Mouse (Mus musculus): ENCODE measurements around the gene Tmem119. TPM values are rescaled to one million over a fixed set of nuclear protein-coding genes. Genes with fewer than 3 reads are reported as not detected.

Gene Tmem119
- polyA plus RNA-seq, 1 experiment = 1.2 TPM

DNA sequence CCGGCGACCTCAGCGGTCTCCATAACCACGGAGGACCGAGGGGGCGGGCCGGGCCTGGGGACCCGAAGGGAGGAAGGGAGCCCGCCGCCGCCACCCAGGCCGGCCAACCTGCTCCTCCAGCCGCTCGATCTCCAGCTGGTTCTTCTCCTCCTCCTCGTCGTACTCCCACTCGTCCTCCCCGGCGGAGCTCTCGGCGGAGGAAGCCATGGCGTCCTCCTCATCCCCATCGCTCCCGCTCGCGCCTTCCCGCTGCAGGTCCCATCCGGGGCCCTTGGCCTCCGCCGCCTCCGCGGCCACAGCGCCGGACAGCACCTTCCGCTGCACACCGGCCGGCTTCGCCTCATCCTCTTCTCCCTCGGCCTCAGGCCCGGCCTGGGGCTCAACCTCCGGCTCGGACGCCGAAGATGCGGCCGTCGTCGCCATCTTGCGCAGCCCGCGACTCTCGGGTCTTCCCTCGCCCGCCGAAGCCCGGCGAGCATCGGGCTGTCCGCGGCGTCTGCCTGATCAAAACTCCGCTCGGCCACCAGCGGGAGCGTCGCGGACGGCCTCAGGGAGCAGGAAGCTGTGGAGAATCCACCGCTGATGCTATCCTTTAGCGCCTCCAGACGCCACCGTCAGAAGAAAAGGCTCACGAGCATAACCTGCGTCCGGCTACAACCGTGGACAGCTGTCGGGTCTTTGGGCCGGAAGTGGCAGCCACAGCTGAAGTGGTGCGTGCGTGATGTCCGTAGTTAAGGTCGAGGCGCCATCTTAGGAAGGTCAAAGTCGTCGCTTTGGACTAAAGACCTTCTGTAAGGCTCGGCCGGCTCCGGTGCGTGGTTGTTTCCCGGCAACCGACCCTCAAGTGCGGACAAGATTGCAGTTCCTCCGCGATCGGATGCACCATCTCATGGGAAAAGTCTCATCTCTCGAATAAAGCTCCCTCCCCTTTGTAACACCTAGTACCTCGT, 28.8 kb downstream of the Tmem119 start:
- no peaks in the 10 kb centered on the region for H3K9me3 ChIP-seq (replicated peaks; ENCODE audit: control insufficient read depth, insufficient read depth, low read length, poor library complexity, severe bottlenecking)
- H3K9ac ChIP-seq (ENCODE audit: low read depth, poor library complexity, severe bottlenecking) = peak overlapping the region; percentile 90
- no peak for TF ChIP-seq EP300 (IDR thresholded peaks at IDR 0.05; ENCODE audit: insufficient read depth, low read depth, low read length)
- TF ChIP-seq POLR2A (IDR thresholded peaks at IDR 0.05; ENCODE audit: insufficient read depth, low read length) = peak; percentile 25
- peaks cover 11% of the 10 kb centered on the region; the same call in 1 of the 2 replicates for H3K36me3 ChIP-seq (ENCODE audit: control insufficient read depth, insufficient read depth, low read length, poor library complexity, severe bottlenecking)
- H3K27ac ChIP-seq (ENCODE audit: insufficient read depth, low read length) = peak overlapping the region; percentile 53
- H3K4me1 ChIP-seq (ENCODE audit: control insufficient read depth, insufficient read depth, low read length) = no peaks in the 10 kb centered on the region
- peak overlapping the region; percentile 83 for H3K4me3 ChIP-seq (ENCODE audit: low read depth, low read length)
- H3K27me3 ChIP-seq (ENCODE audit: control insufficient read depth, insufficient read depth, low read length, poor library complexity, severe bottlenecking) = no peaks in the 10 kb centered on the region

DNA sequence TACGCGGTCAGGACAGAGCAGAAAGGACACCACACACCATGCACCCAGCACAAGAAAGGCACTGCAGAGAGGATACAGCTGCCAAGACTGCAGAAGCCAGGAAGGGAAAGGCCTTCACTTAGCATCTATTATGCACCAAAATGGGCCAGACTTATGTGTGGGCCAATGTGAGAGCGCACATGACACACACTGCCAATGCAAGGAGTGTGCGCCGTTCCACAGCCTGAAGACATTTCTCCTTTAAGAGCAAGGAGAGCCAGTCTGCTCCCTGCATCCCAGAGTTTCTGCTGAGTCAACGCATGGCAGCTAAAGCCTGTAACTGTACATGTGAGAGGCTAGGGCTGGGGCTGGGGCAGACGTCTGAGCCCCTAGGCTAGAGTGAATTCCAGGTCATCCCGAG, 31.5 kb downstream of the Tmem119 start:
- Histone ChIP-seq H3K27ac (ENCODE audit: insufficient read depth, low read length) (no peak overlapping the region), H3K36me3 (ENCODE audit: control insufficient read depth, insufficient read depth, low read length, poor library complexity, severe bottlenecking) (peaks cover 13% of the 10 kb centered on the region; the same call in 1 of the 2 replicates), H3K4me3 (ENCODE audit: low read depth, low read length) (no peak overlapping the region), H3K9ac (ENCODE audit: low read depth, poor library complexity, severe bottlenecking) (no peak overlapping the region), H3K27me3 (ENCODE audit: control insufficient read depth, insufficient read depth, low read length, poor library complexity, severe bottlenecking) (no peaks in the 10 kb centered on the region), H3K4me1 (ENCODE audit: control insufficient read depth, insufficient read depth, low read length) (no peaks in the 10 kb centered on the region), H3K9me3 (replicated peaks; ENCODE audit: control insufficient read depth, insufficient read depth, low read length, poor library complexity, severe bottlenecking) (no peaks in the 10 kb centered on the region)
- TF ChIP-seq POLR2A (IDR thresholded peaks at IDR 0.05; ENCODE audit: insufficient read depth, low read length) = no peak
- no peak for TF ChIP-seq CTCF (IDR thresholded peaks at IDR 0.05; ENCODE audit: low read depth, low read length)
- TF ChIP-seq EP300 (IDR thresholded peaks at IDR 0.05; ENCODE audit: insufficient read depth, low read depth, low read length) = no peak

DNA sequence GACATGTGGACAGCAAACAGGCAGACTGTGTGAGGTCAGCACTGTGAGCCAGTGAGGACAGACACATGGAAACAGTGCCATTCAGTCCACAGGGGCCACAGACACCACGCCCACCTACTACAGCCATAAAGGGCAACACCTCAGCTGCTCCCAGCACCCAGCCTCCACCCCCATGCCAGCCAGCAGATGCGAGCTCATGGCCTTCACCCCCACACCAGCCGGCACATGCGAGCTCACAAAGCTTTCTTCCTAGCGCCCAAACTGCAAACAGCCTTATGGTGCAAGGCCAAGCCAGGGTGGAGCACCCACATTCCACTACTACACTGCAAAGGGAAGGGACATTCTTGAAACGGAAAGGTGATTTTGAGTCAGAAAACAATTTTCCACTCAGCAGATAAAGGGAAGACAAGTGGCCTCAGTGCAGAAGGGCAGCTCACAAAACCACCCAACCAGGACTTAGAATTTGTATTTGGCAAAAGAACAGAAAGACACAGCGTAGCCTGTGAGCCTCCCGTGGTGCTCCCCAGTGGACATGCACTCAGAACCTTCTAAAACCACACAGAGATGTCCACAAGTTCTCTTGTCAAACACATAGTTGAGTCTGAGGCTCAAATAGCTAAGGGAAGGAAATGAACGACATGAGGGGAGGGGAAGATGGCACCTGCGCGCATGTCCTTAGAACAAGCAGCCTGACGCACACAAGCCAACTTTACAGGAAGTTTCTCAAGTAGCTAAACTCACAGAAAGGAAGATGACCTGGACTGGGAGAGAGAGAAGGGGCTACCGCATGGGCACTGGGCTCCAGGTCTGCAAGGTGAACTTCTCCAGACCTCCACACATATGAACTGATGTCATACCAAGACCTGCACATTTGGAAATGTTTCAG, 34.4 kb downstream of the Tmem119 start:
- H3K4me1 ChIP-seq (ENCODE audit: control insufficient read depth, insufficient read depth, low read length) = no peaks in the 10 kb centered on the region
- peaks cover 23% of the 10 kb centered on the region for H3K36me3 ChIP-seq (ENCODE audit: control insufficient read depth, insufficient read depth, low read length, poor library complexity, severe bottlenecking)
- no peak for TF ChIP-seq CTCF (IDR thresholded peaks at IDR 0.05; ENCODE audit: low read depth, low read length)
- TF ChIP-seq EP300 (IDR thresholded peaks at IDR 0.05; ENCODE audit: insufficient read depth, low read depth, low read length) = no peak
- TF ChIP-seq POLR2A (IDR thresholded peaks at IDR 0.05; ENCODE audit: insufficient read depth, low read length) = no peak
- H3K27me3 ChIP-seq (ENCODE audit: control insufficient read depth, insufficient read depth, low read length, poor library complexity, severe bottlenecking) = no peaks in the 10 kb centered on the region
- no peaks in the 10 kb centered on the region for H3K9me3 ChIP-seq (replicated peaks; ENCODE audit: control insufficient read depth, insufficient read depth, low read length, poor library complexity, severe bottlenecking)
- H3K27ac ChIP-seq (ENCODE audit: insufficient read depth, low read length) = no peak overlapping the region
- no peak overlapping the region for H3K9ac ChIP-seq (ENCODE audit: low read depth, poor library complexity, severe bottlenecking)
- H3K4me3 ChIP-seq (ENCODE audit: low read depth, low read length) = no peak overlapping the region

DNA sequence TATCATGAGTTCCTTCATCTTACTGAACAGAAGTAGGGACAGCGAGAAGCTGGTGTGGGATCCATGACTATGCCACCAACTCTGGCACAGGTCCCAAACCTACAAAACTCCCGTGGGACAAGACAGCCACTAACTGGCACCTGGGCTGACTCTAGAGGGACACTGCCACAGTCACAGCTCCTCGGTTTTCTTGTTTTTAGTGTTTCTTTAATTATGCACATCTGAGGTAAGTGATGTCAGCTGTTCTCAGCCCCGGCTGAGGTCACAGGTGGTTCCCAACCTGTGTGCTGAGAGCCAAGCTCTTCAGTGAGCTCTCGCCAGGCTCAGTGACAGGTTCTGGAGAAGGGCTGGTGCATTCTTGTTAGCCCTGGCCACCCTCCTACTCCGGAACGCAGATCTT, 35.9 kb downstream of the Tmem119 start:
- Histone ChIP-seq H3K27me3 (ENCODE audit: control insufficient read depth, insufficient read depth, low read length, poor library complexity, severe bottlenecking) (no peaks in the 10 kb centered on the region), H3K4me3 (ENCODE audit: low read depth, low read length) (no peak overlapping the region), H3K4me1 (ENCODE audit: control insufficient read depth, insufficient read depth, low read length) (no peaks in the 10 kb centered on the region), H3K36me3 (ENCODE audit: control insufficient read depth, insufficient read depth, low read length, poor library complexity, severe bottlenecking) (peaks cover 31% of the 10 kb centered on the region), H3K9ac (ENCODE audit: low read depth, poor library complexity, severe bottlenecking) (no peak overlapping the region), H3K27ac (ENCODE audit: insufficient read depth, low read length) (no peak overlapping the region), H3K9me3 (replicated peaks; ENCODE audit: control insufficient read depth, insufficient read depth, low read length, poor library complexity, severe bottlenecking) (no peaks in the 10 kb centered on the region)
- TF ChIP-seq EP300 (IDR thresholded peaks at IDR 0.05; ENCODE audit: insufficient read depth, low read depth, low read length) = no peak
- no peak for TF ChIP-seq CTCF (IDR thresholded peaks at IDR 0.05; ENCODE audit: low read depth, low read length)
- no peak for TF ChIP-seq POLR2A (IDR thresholded peaks at IDR 0.05; ENCODE audit: insufficient read depth, low read length)

DNA sequence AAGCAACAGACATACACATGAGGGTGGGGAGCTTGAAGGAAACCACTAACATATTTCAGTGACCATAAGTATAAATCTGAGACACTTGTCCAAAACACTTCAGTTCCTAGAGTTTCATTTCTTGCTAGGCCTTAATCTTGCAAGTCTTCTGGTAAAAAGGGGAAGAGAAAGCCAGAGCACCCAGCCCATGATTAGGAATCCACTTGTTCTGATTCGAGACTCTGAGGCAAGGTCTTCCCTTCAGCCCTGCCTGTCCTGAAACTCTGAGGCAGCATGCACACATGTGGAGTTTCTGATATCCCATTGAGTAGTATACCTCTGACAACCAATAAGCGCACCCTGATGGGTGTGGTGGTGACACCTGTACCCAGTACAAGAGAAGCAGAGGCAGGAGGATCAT, 38.7 kb downstream of the Tmem119 start:
- peaks cover 47% of the 10 kb centered on the region for H3K36me3 ChIP-seq (ENCODE audit: control insufficient read depth, insufficient read depth, low read length, poor library complexity, severe bottlenecking)
- no peak overlapping the region for H3K27ac ChIP-seq (ENCODE audit: insufficient read depth, low read length)
- H3K9me3 ChIP-seq (replicated peaks; ENCODE audit: control insufficient read depth, insufficient read depth, low read length, poor library complexity, severe bottlenecking) = no peaks in the 10 kb centered on the region
- H3K4me1 ChIP-seq (ENCODE audit: control insufficient read depth, insufficient read depth, low read length) = no peaks in the 10 kb centered on the region
- no peak overlapping the region for H3K9ac ChIP-seq (ENCODE audit: low read depth, poor library complexity, severe bottlenecking)
- no peak overlapping the region for H3K4me3 ChIP-seq (ENCODE audit: low read depth, low read length)
- TF ChIP-seq EP300 (IDR thresholded peaks at IDR 0.05; ENCODE audit: insufficient read depth, low read depth, low read length) (no peak), CTCF (IDR thresholded peaks at IDR 0.05; ENCODE audit: low read depth, low read length) (no peak), POLR2A (IDR thresholded peaks at IDR 0.05; ENCODE audit: insufficient read depth, low read length) (no peak)
- H3K27me3 ChIP-seq (ENCODE audit: control insufficient read depth, insufficient read depth, low read length, poor library complexity, severe bottlenecking) = no peaks in the 10 kb centered on the region
